Mouse (Mus musculus) kidney, postnatal 0 days (tissue): ENCODE measurements around the gene Lrmda. TPM values are rescaled to one million over a fixed set of nuclear protein-coding genes. Genes with fewer than 3 reads are reported as not detected.

Source experiments
- ATAC-seq: fragments of 200-750 bp; cut with Nextera tagmentation; replicated peaks from 2 replicates; pipeline ENCODE4 v1.8.0; 2017; ENCODE audit warnings: low read depth, moderate number of reproducible peaks, moderate TSS enrichment, moderate library complexity; ENCODE audit not compliant: low FRiP score
- DNase-seq: peaks from one replicate; pipeline ENCODE4 v3.0.0-alpha.2; 2016; ENCODE audit warnings: low spot score
- H3K27ac ChIP-seq: fragments of 300-500 bp; sonication (generic); 2 replicates; pipeline ENCODE4 v1.5.1; 2014; ENCODE audit warnings: mild to moderate bottlenecking
- H3K27me3 ChIP-seq: fragments of 300-500 bp; sonication (generic); 2 replicates; pipeline ENCODE4 v1.6.1; 2014; ENCODE audit warnings: low read length, mixed read lengths; ENCODE audit not compliant: insufficient read depth
- H3K36me3 ChIP-seq: fragments of 300-500 bp; sonication (generic); 2 replicates; pipeline ENCODE4 v1.6.1; 2014; ENCODE audit warnings: low read length, mixed read lengths; ENCODE audit not compliant: insufficient read depth
- H3K4me1 ChIP-seq: fragments of 300-500 bp; sonication (generic); replicated peaks from 2 replicates; pipeline ENCODE4 v1.6.1; 2014; ENCODE audit warnings: antibody characterized with exemption, low read length, mixed read lengths; ENCODE audit not compliant: insufficient read depth
- H3K4me2 ChIP-seq: fragments of 300-500 bp; sonication (generic); 2 replicates; pipeline ENCODE4 v1.6.1; 2014; ENCODE audit warnings: mild to moderate bottlenecking, low read length, moderate library complexity, mixed read lengths
- H3K4me3 ChIP-seq: fragments of 300-500 bp; sonication (generic); replicated peaks from 2 replicates; pipeline ENCODE4 v1.5.1; 2014; ENCODE audit warnings: low read depth, low read length
- H3K9ac ChIP-seq: fragments of 300-500 bp; sonication (generic); 2 replicates; pipeline ENCODE4 v1.6.1; 2014; ENCODE audit warnings: low read depth, low read length
- H3K9me3 ChIP-seq: fragments of 300-500 bp; sonication (generic); replicated peaks from 2 replicates; pipeline ENCODE4 v1.6.1; 2016; ENCODE audit warnings: low read length, inconsistent platforms, mixed read lengths
- CTCF ChIP-seq: IDR thresholded peaks from 2 replicates; pipeline ENCODE4 v1.5.1; 2016; ENCODE audit warnings: antibody characterized with exemption, low read depth, mild to moderate bottlenecking, moderate library complexity
- WGBS: fragments of 180-500 bp; shearing (Covaris S2); extraction: QIAGEN DNeasy Blood & Tissue Kit; methylation state at CpG from one replicate; pipeline ENCODE4 v1.1.7; 2014; 5-methylcytosine and 5-hydroxymethylcytosine counted together
- polyA plus RNA-seq: library from polyadenylated mRNA; unstranded; fragments of >200 nt; fragmentation: Nextera tagmentation; extraction: Ambion mirVana; gene quantifications from 2 replicates; pipeline ENCODE4 v1.2.1, GENCODE M21; 2015

Gene Lrmda
- polyA plus RNA-seq, 1 experiment from 2014 or later: 0.83 TPM

DNA sequence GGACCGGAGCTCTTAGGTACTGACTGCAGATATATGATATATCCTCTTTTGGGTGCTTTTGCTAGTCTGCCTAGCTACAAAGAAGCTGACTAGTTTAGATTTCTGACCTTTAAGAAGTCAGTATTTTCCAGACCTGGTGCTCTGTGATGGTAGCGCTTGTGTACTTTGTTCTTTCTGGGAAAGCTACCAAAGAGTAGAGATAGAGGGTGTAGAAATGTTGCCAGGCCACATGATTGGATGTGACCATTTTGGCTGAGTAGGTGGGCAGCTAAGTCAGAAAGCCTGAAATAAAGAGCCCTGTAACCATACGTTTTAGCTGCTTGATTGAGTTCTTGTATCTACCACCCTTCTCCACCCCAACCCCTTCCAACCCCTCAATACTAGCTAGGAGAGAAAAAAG lies 398.2 kb downstream of the Lrmda start:
- no peak for TF ChIP-seq CTCF
- Histone ChIP-seq H3K4me2 (no peak overlapping the region), H3K4me3 (no peak overlapping the region), H3K36me3 (no peaks in the 10 kb centered on the region), H3K9me3 (no peaks in the 10 kb centered on the region), H3K27ac (no peak overlapping the region), H3K27me3 (no peaks in the 10 kb centered on the region), H3K4me1 (no peaks in the 10 kb centered on the region), H3K9ac (no peak overlapping the region)
- DNase-seq: no peak
- 89% methylated on average over 3 of the region's 3 CpGs for WGBS
- no peak for ATAC-seq

DNA sequence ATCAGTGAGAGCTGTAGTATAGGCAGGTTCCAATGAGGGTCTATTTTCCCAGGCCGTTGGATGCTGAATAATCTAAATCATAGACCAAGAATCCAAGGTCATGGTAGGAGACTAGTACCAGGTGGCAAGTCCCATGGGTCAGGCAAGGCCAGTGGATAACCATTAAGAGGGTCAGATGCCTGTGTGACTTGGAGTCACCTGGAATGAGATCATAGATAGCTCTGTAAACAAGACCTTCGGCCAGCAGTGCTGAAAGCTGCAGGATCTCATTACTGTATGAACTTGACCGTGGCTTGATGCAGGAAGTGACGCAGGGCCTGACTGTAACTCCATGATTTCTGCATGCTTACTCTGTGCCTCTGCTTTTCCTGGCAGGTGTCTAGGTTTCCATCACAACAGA lies 402.2 kb downstream of the Lrmda start:
- WGBS: 47% methylated on average over 4 of the region's 4 CpGs
- H3K9me3 ChIP-seq: no peaks in the 10 kb centered on the region
- no peak overlapping the region for H3K4me3 ChIP-seq
- no peaks in the 10 kb centered on the region for H3K4me1 ChIP-seq
- no peak overlapping the region for H3K27ac ChIP-seq
- no peak overlapping the region for H3K9ac ChIP-seq
- DNase-seq (no peak), ATAC-seq (no peak)
- no peaks in the 10 kb centered on the region for H3K36me3 ChIP-seq
- no peaks in the 10 kb centered on the region for H3K27me3 ChIP-seq
- no peak for TF ChIP-seq CTCF
- no peak overlapping the region for H3K4me2 ChIP-seq

- H3K4me1 ChIP-seq: no peaks in the 10 kb centered on the region
- no peak overlapping the region for H3K9ac ChIP-seq
- 88% methylated on average over 7 of the region's 7 CpGs for WGBS
- H3K36me3 ChIP-seq: no peaks in the 10 kb centered on the region
- no peak for TF ChIP-seq CTCF
- no peaks in the 10 kb centered on the region for H3K9me3 ChIP-seq
- H3K27me3 ChIP-seq: no peaks in the 10 kb centered on the region
- DNase-seq: no peak
- H3K4me2 ChIP-seq: no peak overlapping the region
- H3K27ac ChIP-seq: no peak overlapping the region
- ATAC-seq: no peak
- no peak overlapping the region for H3K4me3 ChIP-seq
These were observed 405.6 kb downstream of the Lrmda start for GRCm38 (mm10) chr14:22425018-22425534.

GRCm38 (mm10) chr14:22435441-22435840 lies 415.9 kb downstream of the Lrmda start:
- peak; percentile 69 for DNase-seq
- no peak overlapping the region for H3K4me3 ChIP-seq
- no peak overlapping the region for H3K9ac ChIP-seq
- no peaks in the 10 kb centered on the region for H3K27me3 ChIP-seq
- H3K4me1 ChIP-seq: no peaks in the 10 kb centered on the region; the same call in 1 of the 2 replicates
- no peak overlapping the region for H3K27ac ChIP-seq
- no peaks in the 10 kb centered on the region for H3K36me3 ChIP-seq
- TF ChIP-seq CTCF: no peak
- no peaks in the 10 kb centered on the region for H3K9me3 ChIP-seq
- no peak overlapping the region for H3K4me2 ChIP-seq
- WGBS: 31% methylated on average over 3 of the region's 3 CpGs
- ATAC-seq: no peak

- H3K27me3 ChIP-seq: no peaks in the 10 kb centered on the region
- 27% methylated on average over 4 of the region's 4 CpGs for WGBS
- no peak for DNase-seq
- TF ChIP-seq CTCF: no peak
- H3K4me2 ChIP-seq: no peak overlapping the region
- peaks cover 2% of the 10 kb centered on the region; the same call in 1 of the 2 replicates for H3K4me1 ChIP-seq
- ATAC-seq: no peak
- H3K36me3 ChIP-seq: no peaks in the 10 kb centered on the region
- H3K27ac ChIP-seq: no peak overlapping the region
- H3K9ac ChIP-seq: no peak overlapping the region
- H3K4me3 ChIP-seq: no peak overlapping the region
- H3K9me3 ChIP-seq: no peaks in the 10 kb centered on the region
These were observed 416.4 kb downstream of the Lrmda start for GRCm38 (mm10) chr14:22435860-22436377.

GRCm38 (mm10) chr14:22440341-22440999 lies 421.0 kb downstream of the Lrmda start:
- no peak for TF ChIP-seq CTCF
- DNase-seq (peak; percentile 75), ATAC-seq (no peak)
- peaks cover 6% of the 10 kb centered on the region; the same call in 1 of the 2 replicates for H3K4me1 ChIP-seq
- no peak overlapping the region for H3K4me3 ChIP-seq
- 20% methylated on average over 18 of the region's 18 CpGs for WGBS
- H3K9ac ChIP-seq: no peak overlapping the region
- H3K36me3 ChIP-seq: no peaks in the 10 kb centered on the region
- H3K27me3 ChIP-seq: no peaks in the 10 kb centered on the region
- H3K4me2 ChIP-seq: peak overlapping the region; percentile 29
- no peak overlapping the region for H3K27ac ChIP-seq
- H3K9me3 ChIP-seq: no peaks in the 10 kb centered on the region
